Mouse (Mus musculus) thymus, postnatal 14 days (tissue): ENCODE measurements around the gene Pdlim4.

Experiments used
- DNase-seq: peaks from one replicate; pipeline ENCODE4 v3.0.0; 2021

Pdlim4 gene

GRCm38 (mm10) chr11:54068520-54069371 is at the start of gene Pdlim4:
Pdlim4 (minus strand) TSS chr11:54069014.
- peak; percentile 32 for DNase-seq

DNA sequence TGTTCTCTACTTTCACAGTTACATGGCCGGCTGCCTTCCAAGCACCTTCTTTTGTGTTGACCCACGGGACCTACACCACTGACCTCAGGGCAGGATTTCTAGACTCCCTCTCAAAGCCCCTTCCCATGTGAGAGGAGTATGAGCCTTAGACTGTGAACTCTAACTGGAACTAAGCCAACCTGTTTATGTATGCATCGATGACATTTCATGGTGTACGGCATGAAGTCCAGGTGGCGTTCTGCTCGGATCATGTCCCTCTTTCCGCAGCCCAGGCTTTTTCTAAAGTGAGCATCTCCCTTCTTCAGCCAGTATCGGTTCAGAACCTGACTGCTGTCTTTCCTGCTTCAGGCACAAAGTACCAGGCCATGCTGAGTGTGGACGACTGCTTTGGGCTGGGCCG is 48.3 kb upstream of the Pdlim4 start:
- DNase-seq, result no peak

- DNase-seq, result no peak
These were observed 47.6 kb upstream of the Pdlim4 start for GRCm38 (mm10) chr11:54116406-54116805.

- no peak for DNase-seq
These were observed 47.1 kb upstream of the Pdlim4 start for GRCm38 (mm10) chr11:54115911-54116310.

DNA sequence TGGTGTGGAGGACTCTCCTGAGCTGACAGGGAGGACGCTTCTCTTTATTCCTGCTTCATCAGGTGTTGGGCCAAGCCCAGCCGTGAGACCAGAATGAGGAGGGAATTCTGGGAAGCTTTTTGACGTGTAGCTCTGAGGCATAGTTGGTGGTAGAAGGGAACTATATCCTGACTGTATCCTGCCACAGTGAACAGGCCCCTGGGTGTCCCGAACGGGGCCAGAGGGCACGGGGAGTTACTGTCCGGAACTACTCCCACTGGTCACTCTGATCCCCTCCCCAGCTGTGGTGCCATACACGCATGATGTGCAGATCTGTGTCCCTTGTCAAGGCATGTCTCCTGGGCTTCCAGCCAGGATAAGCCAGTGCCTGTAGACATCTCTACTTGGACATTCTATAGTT is 46.5 kb upstream of the Pdlim4 start:
- DNase-seq, result no peak

DNA sequence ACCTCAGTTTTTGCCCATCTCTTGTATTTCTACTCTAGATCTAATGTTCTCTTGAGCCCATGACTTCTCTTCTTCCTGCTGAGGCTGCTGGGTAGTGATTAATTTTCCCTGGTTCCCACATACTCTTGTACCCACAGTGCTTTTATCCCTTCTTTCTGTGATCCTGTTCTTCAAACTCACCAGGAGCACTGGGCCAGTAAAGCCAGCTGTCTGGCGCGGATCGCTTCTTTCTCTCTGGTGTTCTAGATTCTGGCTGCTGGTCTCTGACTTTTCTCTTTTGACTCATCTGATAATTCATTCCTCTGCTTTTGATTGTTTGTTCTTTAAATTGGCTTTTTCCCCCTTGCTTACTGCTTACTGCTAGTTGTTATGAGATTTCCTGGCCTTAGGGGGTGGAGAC is 45.9 kb upstream of the Pdlim4 start:
- DNase-seq, result no peak

- DNase-seq, result no peak
These were observed 44.5 kb upstream of the Pdlim4 start for GRCm38 (mm10) chr11:54113352-54113751.

DNA sequence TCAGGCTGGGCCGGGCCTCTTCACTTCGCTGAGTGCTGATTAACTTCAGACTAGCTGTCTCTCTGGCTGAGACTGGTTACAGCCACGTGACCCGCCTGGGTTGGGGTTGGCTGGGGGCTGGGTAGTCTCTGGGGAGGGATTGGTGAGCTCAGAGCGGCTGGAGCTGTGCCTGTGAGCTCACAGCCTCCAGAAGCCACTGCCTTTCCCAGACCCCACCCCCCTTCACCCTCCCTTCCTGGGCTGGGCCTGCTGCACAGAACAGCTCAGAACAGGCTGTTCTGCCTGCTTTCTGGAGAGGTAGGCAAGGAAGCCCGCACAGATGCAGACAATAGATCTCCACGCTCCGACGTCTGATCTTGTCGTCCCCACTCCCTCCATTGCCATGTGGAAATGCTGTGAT is 44.1 kb upstream of the Pdlim4 start:
- DNase-seq, result peak; percentile 85

DNA sequence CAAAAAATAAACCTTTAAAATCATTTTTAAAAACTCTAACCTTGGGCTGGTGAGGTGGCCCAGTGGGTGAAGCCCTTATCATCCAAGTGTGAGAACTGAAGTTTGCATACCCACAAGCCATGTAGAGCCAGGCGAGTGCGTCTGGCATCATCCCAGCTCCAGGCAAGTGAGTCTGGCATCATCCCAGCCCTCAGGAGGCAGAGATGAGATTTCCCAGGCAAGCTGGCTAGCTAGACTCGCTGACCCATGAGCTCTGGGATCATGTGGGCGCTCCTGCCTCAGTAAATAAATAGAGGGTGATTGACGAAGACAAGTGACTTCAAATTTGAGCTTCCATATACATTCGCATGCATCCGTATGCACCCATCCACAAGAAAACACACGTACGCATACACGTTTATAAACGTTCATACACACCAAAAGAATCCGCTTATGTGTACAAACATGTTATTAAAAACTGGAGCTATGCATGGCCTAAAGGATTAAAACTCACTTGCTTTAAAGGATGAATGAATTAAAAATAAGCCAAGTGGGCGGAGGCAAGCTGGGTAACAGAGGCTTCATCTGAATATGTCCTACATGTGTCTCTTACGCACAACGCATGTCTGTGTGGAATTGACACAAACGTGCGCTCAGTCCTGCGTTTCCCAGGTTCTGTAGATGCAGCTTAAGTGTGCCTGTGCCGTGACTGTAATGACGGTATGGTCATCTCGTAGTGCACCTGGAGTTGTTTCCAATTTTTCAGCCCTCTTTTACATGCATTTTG is 43.3 kb upstream of the Pdlim4 start:
- no peak for DNase-seq

DNA sequence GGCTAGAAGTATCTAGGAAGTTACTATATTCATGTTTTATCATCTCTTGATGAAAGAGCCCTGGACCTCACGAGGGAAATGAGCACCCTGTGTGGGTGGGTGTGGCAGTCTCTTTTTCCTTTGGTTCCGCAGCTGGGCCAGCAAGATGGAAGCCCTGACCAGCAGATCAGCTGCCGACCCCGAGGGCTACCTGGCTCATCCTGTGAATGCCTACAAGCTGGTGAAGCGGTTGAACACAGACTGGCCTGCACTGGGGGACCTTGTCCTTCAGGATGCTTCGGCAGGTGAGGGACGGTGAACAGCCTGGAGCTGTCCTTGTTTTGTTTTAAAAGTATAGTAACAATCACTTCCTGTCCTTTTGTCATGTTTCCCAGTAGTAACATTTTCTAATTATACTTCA is 42.5 kb upstream of the Pdlim4 start:
- no peak for DNase-seq

- DNase-seq, result no peak
These were observed 40.1 kb upstream of the Pdlim4 start for GRCm38 (mm10) chr11:54108894-54109293.

DNA sequence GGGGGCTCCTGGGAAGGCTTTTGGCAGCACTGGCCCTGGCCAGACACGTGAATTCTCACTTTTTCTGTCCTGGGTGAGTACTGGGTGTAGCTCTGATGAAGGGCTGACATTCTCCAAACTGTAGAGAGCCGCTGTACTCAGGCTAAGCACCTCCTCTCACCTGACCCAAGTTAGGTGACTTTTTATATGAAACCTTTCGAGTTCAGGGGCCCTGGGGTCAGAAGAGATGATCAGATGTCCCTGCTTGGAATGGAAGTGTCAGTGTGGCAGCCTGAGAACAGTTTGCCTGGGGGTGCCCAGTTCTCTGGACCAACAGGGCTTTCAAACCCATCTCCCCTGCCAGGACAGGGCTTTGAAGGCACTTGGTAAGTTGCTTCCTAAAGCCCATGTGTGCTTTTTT is 39.3 kb upstream of the Pdlim4 start:
- DNase-seq, result no peak

DNA sequence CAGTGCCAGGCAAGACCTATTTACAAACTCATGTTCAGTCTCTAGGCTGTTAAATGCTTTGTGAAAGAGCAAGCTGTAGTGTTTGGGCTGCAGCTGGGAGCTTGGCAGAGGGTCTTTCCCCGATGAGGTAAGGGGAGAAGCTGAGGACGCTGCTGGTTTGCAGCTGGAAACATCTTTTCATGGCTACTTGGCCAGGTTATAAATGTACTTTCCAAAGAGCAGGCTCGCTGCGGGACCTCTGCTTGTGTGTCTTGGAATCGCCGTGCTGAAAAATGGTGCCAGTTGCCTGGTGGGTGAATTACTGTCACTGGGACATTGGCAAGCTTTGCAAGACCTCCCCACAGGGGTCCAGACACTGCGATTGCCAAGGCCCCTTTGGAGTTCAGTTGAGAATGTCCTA is 38.4 kb upstream of the Pdlim4 start:
- no peak for DNase-seq

GRCm38 (mm10) chr11:54106676-54107075 is 37.9 kb upstream of the Pdlim4 start:
- no peak for DNase-seq

DNA sequence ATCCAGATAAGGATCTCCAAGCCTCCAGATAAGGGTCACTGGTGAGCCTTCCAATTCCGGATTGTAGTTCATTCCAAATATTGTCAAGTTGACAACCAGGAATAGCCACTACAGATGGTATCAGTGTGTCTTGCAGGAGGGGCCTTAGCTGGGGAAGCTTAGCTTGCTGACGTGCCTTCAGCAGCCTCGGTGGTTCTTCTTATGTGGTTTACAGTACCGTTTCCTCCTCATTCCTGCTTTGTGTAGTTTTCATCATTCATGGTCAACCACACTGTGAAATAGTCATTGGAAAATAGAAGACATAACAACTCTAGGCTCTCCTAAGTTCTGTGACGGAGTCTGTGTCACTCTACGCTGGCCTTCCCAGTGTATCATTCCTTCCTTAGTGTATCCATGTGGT is 36.2 kb upstream of the Pdlim4 start:
- peak; percentile 54 for DNase-seq

DNA sequence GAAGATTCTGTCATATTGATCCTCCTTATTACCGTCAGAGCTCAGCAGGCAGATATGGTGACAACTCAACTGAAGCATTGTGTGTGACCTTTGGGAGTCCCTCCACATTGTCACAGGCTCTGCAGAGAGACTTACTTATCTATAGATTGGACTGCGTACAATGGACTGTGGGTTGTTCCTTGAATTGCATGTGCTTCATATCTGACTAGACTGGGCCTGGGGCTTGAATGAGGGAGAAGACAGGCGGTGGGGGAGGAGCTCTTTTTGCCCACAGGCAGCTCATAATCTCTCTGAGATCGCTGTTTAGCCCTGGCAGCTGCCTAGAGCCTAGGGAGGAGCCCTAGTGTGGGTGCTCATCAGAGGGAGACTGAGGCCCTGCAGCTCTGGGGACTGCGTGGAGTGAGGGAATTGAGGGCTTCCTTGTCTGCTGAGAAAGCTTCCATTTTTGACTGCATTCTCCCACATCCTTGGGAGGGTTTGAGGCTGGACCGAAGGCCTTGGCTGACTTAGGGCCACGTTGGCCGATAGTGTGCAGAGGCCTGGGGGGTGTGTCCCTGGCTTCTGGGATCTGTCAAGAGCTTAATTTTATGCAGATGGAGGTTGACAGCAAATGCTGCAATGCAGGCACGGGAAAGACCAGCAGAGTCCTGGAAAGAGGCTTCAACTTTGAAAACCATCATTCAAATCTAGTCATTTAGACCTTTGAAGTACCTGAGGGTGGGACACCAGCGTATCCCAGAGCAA is 34.1 kb upstream of the Pdlim4 start:
- peak; percentile 34 for DNase-seq

GRCm38 (mm10) chr11:54101701-54102100 is 32.9 kb upstream of the Pdlim4 start:
- no peak for DNase-seq

- DNase-seq, result peak; percentile 75
These were observed 32.1 kb upstream of the Pdlim4 start for GRCm38 (mm10) chr11:54100692-54101591.

DNA sequence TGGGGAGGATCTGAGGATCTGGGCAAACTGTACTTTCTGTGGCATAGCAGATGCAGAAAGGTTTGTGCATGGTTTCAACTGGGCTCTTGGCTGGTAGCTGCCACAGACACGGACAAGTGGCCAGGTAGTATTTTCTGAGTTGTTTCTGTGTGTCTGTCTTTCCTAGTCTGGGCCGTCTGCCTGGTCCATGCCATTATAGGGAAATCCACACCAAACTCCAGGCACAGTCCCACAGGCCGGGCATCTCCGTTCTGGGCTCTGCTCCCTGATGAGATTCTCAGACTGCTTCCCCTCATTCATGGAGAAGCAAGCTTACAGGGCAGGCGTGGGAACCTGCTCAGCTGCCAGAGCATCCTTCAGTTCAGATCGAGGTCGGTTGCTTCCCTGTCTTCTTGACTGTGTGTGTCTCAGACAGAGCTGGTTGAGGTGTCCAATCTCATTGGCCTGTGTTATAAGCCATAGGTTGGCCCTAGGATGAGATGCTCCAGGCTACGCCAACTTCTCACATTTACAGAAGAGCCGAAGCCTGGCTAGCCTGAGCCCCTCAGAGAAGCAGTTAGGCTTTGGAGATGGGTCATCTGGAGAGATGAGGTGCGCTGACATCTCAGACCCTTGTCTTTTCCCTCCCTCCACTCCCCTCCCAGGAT is 31.4 kb upstream of the Pdlim4 start, which contains the start of gene P4ha2:
Gene P4ha2 (plus strand): TSS at position 51 of the 647 bp plus-strand sequence.
- no peak for DNase-seq

- DNase-seq, result peak; percentile 50
These were observed 24.2 kb upstream of the Pdlim4 start for GRCm38 (mm10) chr11:54093000-54093399.

DNA sequence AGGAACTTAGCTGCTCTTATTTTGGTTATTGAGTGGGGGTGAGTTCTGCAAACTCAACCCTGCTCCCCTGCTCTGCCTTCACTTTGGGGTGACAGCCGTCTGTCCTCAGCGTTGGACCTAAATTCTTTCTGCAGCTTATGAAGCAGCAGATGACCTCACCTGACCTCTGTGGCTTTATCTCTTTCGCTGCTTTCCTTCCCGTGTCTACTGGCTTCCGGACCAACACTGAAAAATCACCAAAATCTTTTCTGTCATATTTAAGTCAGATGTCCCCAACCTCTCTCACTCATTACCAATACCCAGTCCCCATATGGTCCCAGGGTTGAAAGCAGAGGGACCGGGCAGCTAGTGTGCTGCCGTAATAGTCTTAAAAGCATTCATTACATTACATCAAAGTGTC is 23.4 kb upstream of the Pdlim4 start:
- no peak for DNase-seq

- DNase-seq, result no peak
These were observed 22.9 kb upstream of the Pdlim4 start for GRCm38 (mm10) chr11:54091726-54092125.
